Mouse (Mus musculus): ENCODE results near the gene Gm20696. TPM values are rescaled to one million over a fixed set of nuclear protein-coding genes. Genes with fewer than 3 reads are reported as not detected.

Gm20696 gene
- polyA plus RNA-seq, 1 experiment from 2014 or later: 1.4 TPM

GRCm38 (mm10) chr6:99269921-99270320 is 396.7 kb downstream of the Gm20696 start:
- Histone ChIP-seq H3K27me3 (ENCODE audit: control insufficient read depth, insufficient read depth, low read length) (no peaks in the 10 kb centered on the region), H3K4me3 (ENCODE audit: low read depth, low read length) (no peak overlapping the region), H3K36me3 (ENCODE audit: control insufficient read depth, insufficient read depth, low read length) (no peaks in the 10 kb centered on the region), H3K4me2 (replicated peaks; ENCODE audit: low read depth) (no peak overlapping the region), H3K9me3 (ENCODE audit: control insufficient read depth, low read length) (no peaks in the 10 kb centered on the region), H3K27ac (replicated peaks) (no peak overlapping the region), H3K9ac (ENCODE audit: low read length) (no peak overlapping the region), H3K4me1 (replicated peaks; ENCODE audit: control insufficient read depth, insufficient read depth) (peaks cover 7% of the 10 kb centered on the region; the same call in 1 of the 2 replicates)
- DNase-seq (ENCODE audit: low spot score) (peak; percentile 51), ATAC-seq (ENCODE audit: low FRiP score, low TSS enrichment) (no peak)
- 27% methylated on average over 6 of the region's 6 CpGs for WGBS
- TF ChIP-seq CTCF (IDR thresholded peaks at IDR 0.05; ENCODE audit: low read depth) (no peak), EP300 (optimal IDR thresholded peaks at IDR 0.05) (no peak)

DNA sequence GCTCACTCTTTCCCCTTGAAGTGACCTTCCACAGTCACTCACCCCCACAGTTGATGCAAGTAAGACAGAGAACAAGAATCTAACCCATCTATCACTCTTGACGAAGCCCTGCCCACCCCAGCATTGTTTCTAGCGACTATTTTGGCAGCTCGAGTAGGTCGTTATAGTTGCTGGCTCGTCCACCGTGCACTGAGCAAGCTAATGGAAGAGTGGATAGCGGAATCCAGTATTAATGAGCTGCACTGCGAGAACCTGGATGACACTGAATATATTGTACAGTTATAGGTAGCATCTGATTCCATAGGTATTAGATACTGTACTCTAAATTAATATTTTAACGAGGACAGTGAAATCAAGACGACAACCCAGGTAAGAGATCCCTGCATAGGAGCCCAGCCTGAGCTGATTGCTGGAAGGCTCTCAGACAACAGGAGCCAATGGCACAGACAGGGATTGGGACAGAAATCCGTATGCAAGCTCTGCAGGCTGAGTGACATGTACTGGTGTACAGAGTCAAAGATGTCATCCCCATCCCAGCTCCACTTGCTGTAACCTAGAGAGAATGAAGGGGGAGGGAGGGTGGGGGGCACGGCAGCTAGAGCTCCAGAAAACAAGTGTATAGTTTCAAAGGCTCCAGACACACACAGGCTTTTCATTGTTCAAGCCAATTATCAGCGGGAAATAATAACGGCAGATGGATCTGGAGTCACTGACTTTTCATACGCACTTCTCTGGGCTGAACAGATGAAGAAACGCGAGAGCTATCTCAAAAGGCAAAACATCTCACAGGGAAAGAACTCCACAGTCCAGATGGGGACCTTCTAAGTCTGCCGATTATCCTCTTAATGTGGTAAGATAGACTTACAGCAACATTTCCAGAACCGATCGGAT is 398.2 kb downstream of the Gm20696 start:
- no peak overlapping the region for H3K4me3 ChIP-seq (ENCODE audit: low read depth, low read length)
- ATAC-seq (ENCODE audit: low FRiP score, low TSS enrichment): no peak
- no peak overlapping the region for H3K9ac ChIP-seq (ENCODE audit: low read length)
- peaks cover 15% of the 10 kb centered on the region for H3K4me1 ChIP-seq (replicated peaks; ENCODE audit: control insufficient read depth, insufficient read depth)
- H3K9me3 ChIP-seq (ENCODE audit: control insufficient read depth, low read length): no peaks in the 10 kb centered on the region
- H3K27me3 ChIP-seq (ENCODE audit: control insufficient read depth, insufficient read depth, low read length): no peaks in the 10 kb centered on the region
- H3K36me3 ChIP-seq (ENCODE audit: control insufficient read depth, insufficient read depth, low read length): no peaks in the 10 kb centered on the region
- H3K4me2 ChIP-seq (replicated peaks; ENCODE audit: low read depth): no peak overlapping the region
- H3K27ac ChIP-seq (replicated peaks): no peak overlapping the region
- no peak for DNase-seq (ENCODE audit: low spot score)
- WGBS: 62% methylated on average over 20 of the region's 20 CpGs
- TF ChIP-seq EP300 (optimal IDR thresholded peaks at IDR 0.05): no peak
- TF ChIP-seq CTCF (IDR thresholded peaks at IDR 0.05; ENCODE audit: low read depth): no peak

DNA sequence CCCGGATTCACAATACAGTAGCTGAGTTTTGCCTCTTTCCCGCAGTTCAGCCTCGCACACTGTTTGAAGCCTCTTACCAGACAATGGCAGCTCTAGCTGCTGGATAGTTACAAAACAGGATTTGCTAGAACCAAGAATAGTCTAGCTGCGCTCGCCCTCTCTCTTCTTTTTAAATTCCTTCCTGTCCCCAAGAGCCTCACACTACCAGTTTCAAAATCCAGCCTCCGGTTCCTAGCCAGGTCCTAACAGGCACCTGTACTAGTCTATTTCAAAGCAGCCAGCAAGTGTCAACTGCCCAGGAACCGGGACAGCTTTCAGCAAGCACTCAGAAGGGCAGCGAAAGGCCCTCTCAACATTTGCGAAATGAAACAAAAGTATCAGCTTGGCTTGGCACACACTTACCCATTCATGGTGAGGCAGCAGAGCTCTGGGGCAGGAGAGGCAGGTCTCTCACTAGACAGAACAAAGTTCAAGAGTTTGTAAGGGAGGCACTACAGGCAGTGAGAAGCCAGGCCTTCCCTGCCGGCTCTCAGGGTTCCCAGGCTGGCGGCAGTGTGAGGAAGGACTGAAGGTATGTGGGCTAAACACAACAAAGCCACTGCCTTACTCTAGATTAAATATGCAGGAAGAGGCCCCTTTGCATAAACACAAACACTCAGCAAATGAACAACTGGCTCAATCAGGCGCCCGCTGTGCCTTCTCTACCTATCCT is 400.5 kb downstream of the Gm20696 start:
- no peaks in the 10 kb centered on the region for H3K27me3 ChIP-seq (ENCODE audit: control insufficient read depth, insufficient read depth, low read length)
- H3K36me3 ChIP-seq (ENCODE audit: control insufficient read depth, insufficient read depth, low read length): no peaks in the 10 kb centered on the region
- WGBS: 23% methylated on average over 13 of the region's 13 CpGs
- peak overlapping the region; percentile 50 for H3K9ac ChIP-seq (ENCODE audit: low read length)
- peaks cover 15% of the 10 kb centered on the region for H3K4me1 ChIP-seq (replicated peaks; ENCODE audit: control insufficient read depth, insufficient read depth)
- H3K4me3 ChIP-seq (ENCODE audit: low read depth, low read length): peak overlapping the region; percentile 26
- no peaks in the 10 kb centered on the region for H3K9me3 ChIP-seq (ENCODE audit: control insufficient read depth, low read length)
- peak overlapping the region; percentile 91 for H3K27ac ChIP-seq (replicated peaks)
- ATAC-seq (ENCODE audit: low FRiP score, low TSS enrichment): peak; percentile 87
- peak overlapping the region; percentile 55 for H3K4me2 ChIP-seq (replicated peaks; ENCODE audit: low read depth)
- peak; percentile 65 for DNase-seq (ENCODE audit: low spot score)
- no peak for TF ChIP-seq EP300 (optimal IDR thresholded peaks at IDR 0.05)
- 0 out of 2 replicates have a peak, but pooled peaks have one; percentile 1 for TF ChIP-seq CTCF (IDR thresholded peaks at IDR 0.05; ENCODE audit: low read depth)

- H3K4me1 ChIP-seq (replicated peaks; ENCODE audit: control insufficient read depth, insufficient read depth): peaks cover 15% of the 10 kb centered on the region
- H3K36me3 ChIP-seq (ENCODE audit: control insufficient read depth, insufficient read depth, low read length): no peaks in the 10 kb centered on the region
- DNase-seq (ENCODE audit: low spot score) (no peak), ATAC-seq (ENCODE audit: low FRiP score, low TSS enrichment) (no peak)
- peak overlapping the region; percentile 55 for H3K4me2 ChIP-seq (replicated peaks; ENCODE audit: low read depth)
- WGBS: 30% methylated on average over 4 of the region's 4 CpGs
- no peak overlapping the region for H3K4me3 ChIP-seq (ENCODE audit: low read depth, low read length)
- peak overlapping the region; percentile 91 for H3K27ac ChIP-seq (replicated peaks)
- peak; percentile 64 for TF ChIP-seq CTCF (IDR thresholded peaks at IDR 0.05; ENCODE audit: low read depth)
- TF ChIP-seq EP300 (optimal IDR thresholded peaks at IDR 0.05): no peak
- H3K9ac ChIP-seq (ENCODE audit: low read length): no peak overlapping the region
- H3K9me3 ChIP-seq (ENCODE audit: control insufficient read depth, low read length): no peaks in the 10 kb centered on the region
- H3K27me3 ChIP-seq (ENCODE audit: control insufficient read depth, insufficient read depth, low read length): no peaks in the 10 kb centered on the region
Observed at GRCm38 (mm10) chr6:99265173-99265572, 401.4 kb downstream of the Gm20696 start.

- H3K4me1 ChIP-seq (replicated peaks; ENCODE audit: control insufficient read depth, insufficient read depth): peaks cover 15% of the 10 kb centered on the region
- peak overlapping the region; percentile 49; the same call in 1 of the 2 replicates for H3K27ac ChIP-seq (replicated peaks)
- peak overlapping the region; percentile 21 for H3K4me2 ChIP-seq (replicated peaks; ENCODE audit: low read depth)
- no peaks in the 10 kb centered on the region for H3K9me3 ChIP-seq (ENCODE audit: control insufficient read depth, low read length)
- 28% methylated on average over 13 of the region's 13 CpGs for WGBS
- no peaks in the 10 kb centered on the region for H3K27me3 ChIP-seq (ENCODE audit: control insufficient read depth, insufficient read depth, low read length)
- DNase-seq (ENCODE audit: low spot score): peak; percentile 29
- H3K36me3 ChIP-seq (ENCODE audit: control insufficient read depth, insufficient read depth, low read length): no peaks in the 10 kb centered on the region
- H3K4me3 ChIP-seq (ENCODE audit: low read depth, low read length): no peak overlapping the region; the same call in 1 of the 2 replicates
- ATAC-seq (ENCODE audit: low FRiP score, low TSS enrichment): peak; percentile 60; the same call in 1 of the 2 replicates
- TF ChIP-seq CTCF (IDR thresholded peaks at IDR 0.05; ENCODE audit: low read depth): no peak
- TF ChIP-seq EP300 (optimal IDR thresholded peaks at IDR 0.05): no peak
- peak overlapping the region; percentile 23; the same call in 1 of the 2 replicates for H3K9ac ChIP-seq (ENCODE audit: low read length)
Observed at GRCm38 (mm10) chr6:99264192-99265093, 402.2 kb downstream of the Gm20696 start.
